Mouse (Mus musculus) right cerebral cortex, postnatal 36 days (tissue): ENCODE data around the gene Zfp276.

ENCODE experiments used
- DNase-seq, 2 experiments: peaks; one replicate each; pipeline ENCODE4 v3.0.0; 2022; ENCODE audit warnings: low spot score in 2 of 2, mixed read lengths in 1 of 2

Gene Zfp276

DNA sequence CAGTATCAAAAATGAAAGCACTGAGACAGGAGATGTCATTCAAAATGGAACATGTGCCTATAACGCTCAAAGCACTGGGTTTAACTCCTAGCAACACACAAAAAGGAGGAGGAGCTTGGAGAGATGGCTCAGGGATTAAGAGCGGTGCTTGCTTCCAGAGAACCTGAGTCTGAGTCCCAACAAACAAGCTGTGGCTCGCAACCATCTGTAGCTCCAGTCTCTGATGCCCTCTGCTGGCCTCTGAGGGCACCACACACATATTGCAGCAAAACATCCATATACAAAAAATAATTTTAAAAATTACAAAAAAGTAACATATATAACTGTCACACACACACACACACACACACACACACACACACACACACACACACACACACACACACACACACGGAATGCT is 36.2 kb downstream of the Zfp276 start:
- no peak for DNase-seq

DNA sequence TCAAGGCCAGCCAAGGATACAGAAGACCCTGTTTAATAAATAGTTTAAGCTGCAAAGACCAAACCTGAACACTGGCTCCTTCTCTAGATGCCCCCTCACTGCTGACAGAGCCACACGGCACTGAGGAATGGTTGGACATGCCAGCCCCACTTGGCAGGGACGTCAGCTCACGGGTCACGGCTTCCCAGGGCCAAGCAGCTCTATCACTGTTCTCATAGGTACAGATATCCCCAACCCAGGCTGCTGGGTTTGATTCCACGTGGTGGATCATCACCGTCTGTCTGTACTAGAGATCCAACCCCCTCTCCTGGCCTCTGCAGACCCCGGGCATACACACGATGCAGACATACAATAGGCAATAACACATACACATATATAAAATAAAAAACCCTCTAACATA is 36.7 kb downstream of the Zfp276 start:
- DNase-seq = no peak

DNA sequence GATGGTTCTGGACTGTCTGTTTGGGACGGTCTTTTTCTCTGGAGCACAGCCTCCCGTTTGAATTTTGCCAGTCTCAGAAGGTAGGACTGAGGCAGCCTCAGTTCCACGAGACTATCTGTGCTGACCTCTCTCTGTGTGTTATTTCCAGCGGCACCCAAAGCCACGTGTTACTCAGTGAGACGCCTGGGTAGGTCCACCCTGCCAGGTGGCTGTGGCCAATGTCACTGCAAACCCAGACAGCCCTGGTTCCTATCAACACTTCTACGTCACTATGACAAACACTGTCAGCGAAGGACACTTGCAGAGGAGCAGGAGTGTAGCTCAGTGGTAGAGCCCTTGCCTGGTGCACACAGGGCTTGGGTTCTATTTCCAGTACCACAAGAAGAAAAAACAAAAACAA is 37.7 kb downstream of the Zfp276 start:
- DNase-seq = no peak

DNA sequence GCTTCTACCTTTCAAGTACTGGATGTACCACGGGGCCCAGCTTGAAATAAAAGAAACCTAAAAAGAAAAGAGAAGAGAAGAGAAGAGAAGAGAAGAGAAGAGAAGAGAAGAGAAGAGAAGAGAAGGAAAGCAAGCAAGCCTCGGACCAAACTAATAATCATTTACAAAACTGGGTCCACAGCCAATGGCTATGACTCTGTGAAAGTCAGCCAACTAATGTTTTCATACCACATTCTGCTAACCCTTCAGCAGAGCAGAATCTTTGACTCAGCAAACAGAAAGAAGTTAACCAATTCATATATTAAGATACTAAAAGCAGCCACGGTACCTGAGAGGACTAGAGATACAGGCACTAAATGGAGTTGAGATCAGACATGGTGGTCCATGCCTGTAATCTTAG is 38.3 kb downstream of the Zfp276 start:
- no peak for DNase-seq

DNA sequence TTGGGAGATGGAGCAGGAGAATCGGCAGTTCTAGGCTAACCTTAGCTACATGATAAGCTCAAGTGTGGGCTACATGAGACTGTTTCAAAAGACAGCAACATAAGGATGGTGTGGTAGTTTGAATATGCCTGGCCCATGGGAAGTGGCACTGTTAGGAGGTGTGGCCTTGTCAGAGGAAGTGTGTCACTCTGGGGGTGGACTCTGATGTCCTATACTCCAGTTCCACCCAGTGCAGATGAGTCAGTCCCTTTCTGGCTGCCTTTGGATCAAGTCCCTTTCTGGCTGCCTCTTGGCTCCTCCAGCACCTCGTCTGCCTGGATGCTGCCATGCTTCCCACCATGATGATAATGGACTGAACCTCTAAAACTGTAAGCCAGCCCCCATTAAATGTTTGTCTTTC is 38.8 kb downstream of the Zfp276 start:
- no peak for DNase-seq

DNA sequence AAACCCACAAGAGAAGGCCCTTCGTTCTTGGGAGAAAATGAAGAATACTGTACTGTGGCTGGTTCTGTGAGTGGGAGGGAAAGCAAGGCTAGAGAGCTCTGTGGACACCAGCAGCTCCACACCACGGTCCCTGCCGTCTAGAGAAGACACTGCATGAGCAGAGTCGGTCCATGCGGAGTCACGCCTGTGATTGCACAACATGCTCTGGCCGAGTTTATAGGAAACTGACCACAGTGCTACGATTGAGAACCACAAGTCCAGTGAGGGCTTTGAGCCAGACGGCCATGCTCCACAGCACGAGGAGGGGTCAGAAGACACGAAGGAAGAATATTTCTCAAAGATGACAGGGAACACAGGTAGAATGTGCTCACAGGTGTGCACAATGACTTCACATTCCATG is 44.3 kb downstream of the Zfp276 start:
- DNase-seq = no peak

DNA sequence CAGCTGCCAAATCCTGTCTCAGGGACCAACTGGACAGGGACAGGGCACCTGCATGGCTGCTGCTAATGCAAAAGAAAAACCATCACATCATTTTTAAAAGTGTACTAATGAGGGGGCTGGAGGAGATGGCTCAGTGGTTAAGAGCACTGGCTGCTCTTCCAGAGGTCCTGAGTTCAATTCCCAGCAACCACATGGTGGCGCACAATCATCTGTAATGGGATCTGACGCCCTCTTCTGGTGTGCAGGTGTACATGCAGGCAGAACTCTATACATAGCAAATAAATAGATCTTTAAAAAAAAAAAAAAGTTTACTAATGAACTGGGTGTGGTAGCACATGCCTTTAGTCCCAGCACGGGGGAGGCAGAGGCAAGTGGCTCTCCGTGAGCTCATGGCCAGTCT is 54.7 kb downstream of the Zfp276 start:
- DNase-seq = no peak

DNA sequence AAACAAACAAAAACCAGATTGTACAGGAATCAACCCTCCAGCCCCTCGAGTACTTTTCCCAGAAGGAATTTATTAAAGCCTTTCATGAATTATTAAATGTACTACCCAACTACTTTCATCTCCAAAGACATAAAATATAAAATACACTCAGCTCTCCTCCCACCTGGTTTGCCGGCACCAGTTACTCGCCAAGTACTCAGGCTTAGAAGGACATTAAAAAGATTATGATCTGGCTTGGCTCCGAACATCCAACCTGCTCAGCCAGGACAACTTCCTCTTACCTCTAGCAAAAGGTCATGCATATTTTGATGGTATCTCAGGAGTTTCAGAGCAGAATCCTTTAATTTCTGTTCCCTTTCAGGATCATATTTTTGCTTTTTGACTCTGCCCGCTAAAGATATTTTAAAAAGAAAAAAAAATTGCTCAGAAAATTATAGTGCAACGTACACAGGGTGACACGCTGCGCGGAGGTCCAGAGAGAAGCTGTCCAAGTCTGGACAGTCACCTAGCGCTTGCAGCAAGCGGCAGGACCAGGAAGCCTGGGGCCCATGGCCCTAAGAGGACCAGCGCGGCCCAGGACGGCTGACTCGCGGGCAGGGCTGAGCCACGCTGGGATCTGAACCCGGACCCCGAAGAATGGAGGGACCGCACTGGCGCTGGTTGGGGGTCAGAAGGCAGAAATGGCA is 63.9 kb downstream of the Zfp276 start:
- no peak for DNase-seq

DNA sequence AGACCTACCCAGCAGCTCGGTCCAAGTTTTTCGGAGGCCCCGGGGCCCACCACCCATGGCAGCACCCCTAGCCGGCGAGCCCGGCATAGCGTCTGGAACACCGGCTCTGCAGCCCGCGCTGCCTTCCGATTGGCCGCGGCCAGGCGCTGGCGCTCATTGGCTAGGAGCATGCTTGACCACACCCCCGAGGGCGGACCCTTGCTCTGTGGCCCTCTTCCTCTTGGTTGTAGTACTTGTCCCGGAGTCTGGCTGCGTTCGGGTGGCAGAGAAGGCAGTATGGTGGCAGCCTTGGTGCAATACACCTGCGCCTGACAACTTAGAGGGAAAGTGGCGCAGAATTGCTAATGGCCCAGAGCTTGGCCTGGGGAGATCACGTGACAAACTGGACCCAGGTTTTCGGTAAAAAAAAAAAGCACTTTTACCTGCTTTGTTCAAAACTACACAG is 64.5 kb downstream of the Zfp276 start, which contains the start of gene Fanca:
Fanca (minus strand) TSS at position 110 of the 445 bp plus-strand sequence.
- peak; percentile 88 to 90 for DNase-seq
